Comparison of ENCODE assay signal across 8 mouse cellular contexts in the genomic region with DNA sequence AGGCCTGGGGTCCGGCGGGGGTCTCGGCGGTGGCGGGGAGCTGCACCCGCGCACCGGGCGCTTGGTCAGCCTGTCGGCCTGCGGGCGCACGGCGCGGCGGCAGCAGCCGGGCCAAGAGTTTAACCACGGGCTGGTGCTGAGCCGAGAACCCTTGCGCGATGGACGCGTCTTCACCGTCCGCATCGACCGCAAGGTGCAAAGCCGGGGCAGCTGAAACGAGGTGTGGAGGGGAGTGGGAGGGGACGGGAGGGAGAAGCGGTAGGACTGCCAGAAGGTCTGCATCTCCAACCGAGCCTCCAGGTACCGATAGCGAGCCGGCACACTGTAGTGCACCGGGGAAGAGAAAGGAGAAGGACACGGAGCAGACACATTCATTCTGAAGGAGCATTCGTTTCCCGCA. TPM values are rescaled to one million over a fixed set of nuclear protein-coding genes. Genes with fewer than 3 reads are reported as not detected.
A peak's percentile ranks its signal among the peaks of the same experiment; 100 is the strongest.
DNase-seq lines count a peak whose midpoint lies in the region; ATAC-seq and TF ChIP-seq lines count a peak whose summit lies in the region.

No protein-coding gene starts in this region.

- peak overlapping the region; percentile 99 for H3K27ac ChIP-seq in kidney, embryonic 14.5 days (ENCODE audit: low read depth, low read length)
- peak overlapping the region; percentile 48 for H3K27ac ChIP-seq in MEL (ENCODE audit: control insufficient read depth, low read depth, low read length)
- peak overlapping the region; percentile 96 for H3K27ac ChIP-seq in forebrain, embryonic 13.5 days
- peak overlapping the region; percentile 98 for H3K27ac ChIP-seq in liver, embryonic 13.5 days

- peak overlapping the region; percentile 96 for H3K9ac ChIP-seq in kidney, embryonic 14.5 days (ENCODE audit: low read depth, low read length)
- H3K9ac ChIP-seq in MEL (ENCODE audit: control insufficient read depth, low read depth, low read length, poor library complexity, severe bottlenecking): peak overlapping the region; percentile 81
- peak overlapping the region; percentile 97 for H3K9ac ChIP-seq in forebrain, embryonic 13.5 days
- H3K9ac ChIP-seq in liver, embryonic 13.5 days: peak overlapping the region; percentile 94

- peaks cover 18% of the 10 kb centered on the region for H3K79me2 ChIP-seq in MEL (ENCODE audit: control insufficient read depth, insufficient read depth, low read length, poor library complexity)

- no peaks in the 10 kb centered on the region for H3K9me3 ChIP-seq in kidney, embryonic 14.5 days (ENCODE audit: control insufficient read depth, low read length)
- no peaks in the 10 kb centered on the region for H3K9me3 ChIP-seq in MEL (replicated peaks; ENCODE audit: insufficient read depth, low read length)
- no peaks in the 10 kb centered on the region for H3K9me3 ChIP-seq in forebrain, embryonic 13.5 days (replicated peaks)
- no peaks in the 10 kb centered on the region for H3K9me3 ChIP-seq in liver, embryonic 13.5 days (replicated peaks)

- WGBS in kidney, embryonic 14.5 days: under 1% methylated on average over 39 of the region's 39 CpGs
- under 1% methylated on average over 30 of the region's 39 CpGs for WGBS in forebrain, embryonic 13.5 days
- under 1% methylated on average over 38 of the region's 39 CpGs for WGBS in liver, embryonic 13.5 days (ENCODE audit: insufficient replicate concordance)

- peaks cover 17% of the 10 kb centered on the region for H3K4me1 ChIP-seq in kidney, embryonic 14.5 days (ENCODE audit: control insufficient read depth, insufficient read depth, low read length)
- H3K4me1 ChIP-seq in MEL (ENCODE audit: control insufficient read depth in 1 of 2, insufficient read depth in 2 of 2, low read length in 2 of 2): peaks cover 0 to 12% of the 10 kb centered on the region in 2 experiments; a peak in 2 of 4 replicates
- H3K4me1 ChIP-seq in forebrain, embryonic 13.5 days: peaks cover 32% of the 10 kb centered on the region
- peaks cover 44% of the 10 kb centered on the region for H3K4me1 ChIP-seq in liver, embryonic 13.5 days (replicated peaks)

- TF ChIP-seq RAD21 in MEL (IDR thresholded peaks at IDR 0.05; ENCODE audit: low read depth, low read length): no peak

- no peaks in the 10 kb centered on the region for H3K27me3 ChIP-seq in kidney, embryonic 14.5 days (ENCODE audit: control insufficient read depth, insufficient read depth, low read length)
- H3K27me3 ChIP-seq in MEL (ENCODE audit: control insufficient read depth in 1 of 2, insufficient read depth in 2 of 2, low read length in 2 of 2): no peaks in the 10 kb centered on the region
- H3K27me3 ChIP-seq in forebrain, embryonic 13.5 days: no peaks in the 10 kb centered on the region
- H3K27me3 ChIP-seq in liver, embryonic 13.5 days: no peaks in the 10 kb centered on the region; the same call in 1 of the 2 replicates

- H3K4me3 ChIP-seq in kidney, embryonic 14.5 days (ENCODE audit: low read length): peak overlapping the region; percentile 93
- peak overlapping the region; percentile 58 to 77 for H3K4me3 ChIP-seq in MEL (ENCODE audit: control insufficient read depth in 1 of 2, insufficient read depth in 1 of 2, low read depth in 2 of 2, low read length in 2 of 2)
- H3K4me3 ChIP-seq in forebrain, embryonic 13.5 days: peak overlapping the region; percentile 89
- H3K4me3 ChIP-seq in liver, embryonic 13.5 days (replicated peaks): peak overlapping the region; percentile 93

- TF ChIP-seq CTCF in MEL (IDR thresholded peaks at IDR 0.05 in 2 of 3, conservative IDR thresholded peaks at IDR 0.05 in 1 of 3; ENCODE audit: control insufficient read depth in 1 of 3, insufficient read depth in 1 of 3, low read depth in 2 of 3, low read length in 3 of 3, poor library complexity in 1 of 3, severe bottlenecking in 1 of 3): no peak

- TF ChIP-seq POLR2A in MEL (IDR thresholded peaks at IDR 0.05; ENCODE audit: control insufficient read depth in 1 of 2, insufficient read depth in 1 of 2, low read depth in 1 of 2, low read length in 2 of 2, poor library complexity in 1 of 2): peak in 1 of 2 experiments; percentile 31; a peak in 1 of 4 replicates

- ATAC-seq in kidney, embryonic 14.5 days (ENCODE audit: low FRiP score, low TSS enrichment): peak; percentile 5; the same call in 1 of the 2 replicates
- ATAC-seq in forebrain, embryonic 13.5 days: peak; percentile 7; the same call in 1 of the 2 replicates
- ATAC-seq in liver, embryonic 13.5 days (ENCODE audit: low read depth): peak; percentile 4; the same call in 1 of the 2 replicates
- no peak for ATAC-seq in megakaryocyte progenitor cell, adult 5-6 weeks (replicated peaks; ENCODE audit: poor library complexity)

- peak overlapping the region; percentile 97 for H3K4me2 ChIP-seq in kidney, embryonic 14.5 days (replicated peaks; ENCODE audit: low read depth, low read length)
- H3K4me2 ChIP-seq in forebrain, embryonic 13.5 days: peak overlapping the region; percentile 95
- peak overlapping the region; percentile 87 for H3K4me2 ChIP-seq in liver, embryonic 13.5 days

- no peak for TF ChIP-seq EP300 in MEL (IDR thresholded peaks at IDR 0.05; ENCODE audit: low read depth in 1 of 2, low read length in 2 of 2)

- no peak for DNase-seq in kidney, postnatal 10 days
- peak; percentile 63 for DNase-seq in MEL (ENCODE audit: low read depth, low spot score)
- DNase-seq in liver, embryonic 13.5 days: no peak
- DNase-seq in adrenal gland, postnatal 36 days: no peak
- no peak for DNase-seq in right cerebral cortex, adult 2 months (ENCODE audit: low spot score in 2 of 2)

- H3K36me3 ChIP-seq in kidney, embryonic 14.5 days (ENCODE audit: control insufficient read depth, insufficient read depth, low read length): peaks cover 36% of the 10 kb centered on the region
- H3K36me3 ChIP-seq in MEL (ENCODE audit: control insufficient read depth in 1 of 2, insufficient read depth in 2 of 2, low read length in 2 of 2): peaks cover 3 to 6% of the 10 kb centered on the region in 2 experiments; a peak in 2 of 4 replicates
- H3K36me3 ChIP-seq in forebrain, embryonic 13.5 days (ENCODE audit: poor library complexity, severe bottlenecking): peaks cover 40% of the 10 kb centered on the region
- H3K36me3 ChIP-seq in liver, embryonic 13.5 days: peaks cover 41% of the 10 kb centered on the region

RNA-seq across cellular contexts. Expression of gene Neurl4, which starts 1.1 kb away (rescaled TPM):
- 13.0 and 16.3 TPM in 2 replicates for polyA plus RNA-seq in kidney, embryonic 14.5 days (2014; fragmentation: Nextera tagmentation; extraction: Ambion mirVana)
- 47.3 and 58.0 TPM in 2 replicates for total RNA-seq in MEL (2012; rRNA removed)
- 10 to 100 TPM in 1 of 2 experiments, not detected in 1; 50.9 TPM for polyA plus RNA-seq in MEL (2012; ENCODE audit: insufficient read depth in 1 of 2, insufficient read length in 2 of 2, low read depth in 1 of 2, low replicate concordance in 2 of 2, missing spikeins in 1 of 2)
- 15.5 and 20.2 TPM in 2 replicates for polyA plus RNA-seq in forebrain, embryonic 13.5 days (2015; fragmentation: Nextera tagmentation; extraction: Ambion mirVana)
- polyA plus RNA-seq in liver, embryonic 13.5 days (2015; fragmentation: Nextera tagmentation; extraction: Ambion mirVana): 2.3 and 2.8 TPM in 2 replicates
- total RNA-seq in adrenal gland, postnatal 36 days (2021): 10 to 100 TPM; 42.5 to 47.5 TPM
- 9.5 and 11.0 TPM in 2 replicates for total RNA-seq in megakaryocyte progenitor cell, adult 5-6 weeks (2015)
- 20.2 and 21.6 TPM in 2 replicates for total RNA-seq in megakaryocyte progenitor cell, adult 5-6 weeks (2017)

RNA-seq across cellular contexts. Expression of gene 2810408A11Rik, which starts 1.2 kb away (rescaled TPM):
- 12.4 and 15.1 TPM in 2 replicates for polyA plus RNA-seq in kidney, embryonic 14.5 days (2014; fragmentation: Nextera tagmentation; extraction: Ambion mirVana)
- 0.69 and 0.81 TPM in 2 replicates for total RNA-seq in MEL (2012; rRNA removed)
- polyA plus RNA-seq in MEL (2012; ENCODE audit: insufficient read depth in 1 of 2, insufficient read length in 2 of 2, low read depth in 1 of 2, low replicate concordance in 2 of 2, missing spikeins in 1 of 2): 1 to 10 TPM in 1 of 2 experiments, not detected in 1; 1.3 TPM
- polyA plus RNA-seq in forebrain, embryonic 13.5 days (2015; fragmentation: Nextera tagmentation; extraction: Ambion mirVana): 19.1 and 20.3 TPM in 2 replicates
- polyA plus RNA-seq in liver, embryonic 13.5 days (2015; fragmentation: Nextera tagmentation; extraction: Ambion mirVana): 0.89 and 1.0 TPM in 2 replicates
- total RNA-seq in adrenal gland, postnatal 36 days (2021): 1 to 10 TPM in 1 of 2 experiments, under 1 TPM in 1; 0.46 to 1.4 TPM
- total RNA-seq in megakaryocyte progenitor cell, adult 5-6 weeks (2015): 1.9 and 3.0 TPM in 2 replicates
- total RNA-seq in megakaryocyte progenitor cell, adult 5-6 weeks (2017): 1.7 and 6.6 TPM in 2 replicates

RNA-seq across cellular contexts. Expression of gene Acap1, which starts 6.7 kb away (rescaled TPM):
- polyA plus RNA-seq in kidney, embryonic 14.5 days (2014; fragmentation: Nextera tagmentation; extraction: Ambion mirVana): 0.20 and 0.28 TPM in 2 replicates
- total RNA-seq in MEL (2012; rRNA removed): 20.7 and 33.4 TPM in 2 replicates
- 10 to 100 TPM in 1 of 2 experiments, not detected in 1; 42.2 TPM for polyA plus RNA-seq in MEL (2012; ENCODE audit: insufficient read depth in 1 of 2, insufficient read length in 2 of 2, low read depth in 1 of 2, low replicate concordance in 2 of 2, missing spikeins in 1 of 2)
- 0.28 and 0.34 TPM in 2 replicates for polyA plus RNA-seq in forebrain, embryonic 13.5 days (2015; fragmentation: Nextera tagmentation; extraction: Ambion mirVana)
- 4.4 and 4.9 TPM in 2 replicates for polyA plus RNA-seq in liver, embryonic 13.5 days (2015; fragmentation: Nextera tagmentation; extraction: Ambion mirVana)
- under 1 TPM; 0.23 to 0.89 TPM for total RNA-seq in adrenal gland, postnatal 36 days (2021)
- total RNA-seq in megakaryocyte progenitor cell, adult 5-6 weeks (2015): 23.6 and 24.7 TPM in 2 replicates
- total RNA-seq in megakaryocyte progenitor cell, adult 5-6 weeks (2017): 59.2 and 67.5 TPM in 2 replicates

RNA-seq across cellular contexts. Expression of gene Gps2, which starts 11.7 kb away (rescaled TPM):
- polyA plus RNA-seq in kidney, embryonic 14.5 days (2014; fragmentation: Nextera tagmentation; extraction: Ambion mirVana): 73.4 and 82.0 TPM in 2 replicates
- 64.5 and 78.0 TPM in 2 replicates for total RNA-seq in MEL (2012; rRNA removed)
- polyA plus RNA-seq in MEL (2012; ENCODE audit: insufficient read depth in 1 of 2, insufficient read length in 2 of 2, low read depth in 1 of 2, low replicate concordance in 2 of 2, missing spikeins in 1 of 2): 100 to 1,000 TPM in 1 of 2 experiments, not detected in 1; 113 TPM
- 90.1 and 93.2 TPM in 2 replicates for polyA plus RNA-seq in forebrain, embryonic 13.5 days (2015; fragmentation: Nextera tagmentation; extraction: Ambion mirVana)
- 107 and 116 TPM in 2 replicates for polyA plus RNA-seq in liver, embryonic 13.5 days (2015; fragmentation: Nextera tagmentation; extraction: Ambion mirVana)
- 10 to 100 TPM; 47.1 to 47.6 TPM for total RNA-seq in adrenal gland, postnatal 36 days (2021)
- 106 and 114 TPM in 2 replicates for total RNA-seq in megakaryocyte progenitor cell, adult 5-6 weeks (2015)
- 46.2 and 56.3 TPM in 2 replicates for total RNA-seq in megakaryocyte progenitor cell, adult 5-6 weeks (2017)

RNA-seq across cellular contexts. Expression of gene Eif5a, which starts 19.8 kb away (rescaled TPM):
- polyA plus RNA-seq in kidney, embryonic 14.5 days (2014; fragmentation: Nextera tagmentation; extraction: Ambion mirVana): 2,108 and 2,169 TPM in 2 replicates
- total RNA-seq in MEL (2012; rRNA removed): 1,428 and 1,539 TPM in 2 replicates
- 1,000 to 10,000 TPM; 1,272 to 3,185 TPM for polyA plus RNA-seq in MEL (2012; ENCODE audit: insufficient read depth in 1 of 2, insufficient read length in 2 of 2, low read depth in 1 of 2, low replicate concordance in 2 of 2, missing spikeins in 1 of 2)
- 1,467 and 1,510 TPM in 2 replicates for polyA plus RNA-seq in forebrain, embryonic 13.5 days (2015; fragmentation: Nextera tagmentation; extraction: Ambion mirVana)
- polyA plus RNA-seq in liver, embryonic 13.5 days (2015; fragmentation: Nextera tagmentation; extraction: Ambion mirVana): 1,847 and 1,941 TPM in 2 replicates
- total RNA-seq in adrenal gland, postnatal 36 days (2021): 100 to 1,000 TPM; 619 to 640 TPM
- total RNA-seq in megakaryocyte progenitor cell, adult 5-6 weeks (2015): 1,355 and 1,412 TPM in 2 replicates
- total RNA-seq in megakaryocyte progenitor cell, adult 5-6 weeks (2017): 1,221 and 1,257 TPM in 2 replicates

Comparison
In these comparisons a context has a peak if more than half of its experiments do, and no peak if none do; other contexts are left out.
1. H3K27ac ChIP-seq: peak in every context shown above with its lines; median percentile 99 in kidney, embryonic 14.5 days; 98 in liver, embryonic 13.5 days; 96 in forebrain, embryonic 13.5 days; 48 in MEL.